Mouse (Mus musculus) testis, postnatal 10 days (tissue): Measurements from ENCODE around the gene Serbp1.
"Not testable (repeated sequence)": the region's sequence is repeated elsewhere in the genome, so short reads cannot be mapped to it uniquely, and the experiment has no call there.

Experiments used
- DNase-seq: peaks from one replicate; pipeline ENCODE4 v3.0.0; 2021; ENCODE audit warnings: low spot score

The Serbp1 gene

GRCm38 (mm10) chr6:67237977-67238376 lies at the start of gene Serbp1:
Serbp1 (plus strand) TSS chr6:67238176.
- DNase-seq, result no peak

- no peak for DNase-seq
Observed at GRCm38 (mm10) chr6:67193591-67193990, 44.4 kb upstream of the Serbp1 start.

- DNase-seq, result no peak
Observed at GRCm38 (mm10) chr6:67194606-67195005, 43.4 kb upstream of the Serbp1 start.

GRCm38 (mm10) chr6:67195148-67195611 lies 42.8 kb upstream of the Serbp1 start:
- no peak for DNase-seq

GRCm38 (mm10) chr6:67196821-67197220 lies 41.2 kb upstream of the Serbp1 start:
- DNase-seq, result no peak

DNA sequence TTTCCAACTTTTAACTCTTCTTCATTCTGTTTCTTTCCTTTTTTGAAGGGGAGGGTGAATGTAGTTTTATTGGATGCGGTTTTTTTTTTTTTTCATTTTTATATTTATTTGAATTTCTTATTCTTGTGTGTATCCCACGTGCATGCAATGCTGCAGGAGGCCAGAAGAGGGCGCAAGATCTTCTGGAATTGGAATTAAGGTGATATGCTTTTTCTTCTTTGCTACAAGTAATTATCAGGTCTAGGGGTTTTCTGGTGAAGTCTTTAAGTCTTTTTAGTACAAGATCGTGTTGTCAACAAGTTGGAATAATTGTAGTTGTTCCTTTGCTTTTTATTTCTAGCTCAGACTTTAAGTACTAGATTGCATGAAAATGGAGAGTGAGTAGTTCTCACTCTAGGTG lies 39.9 kb upstream of the Serbp1 start:
- DNase-seq, result peak; percentile 62

- peak; percentile 51 for DNase-seq
Observed at GRCm38 (mm10) chr6:67200715-67201322, 37.2 kb upstream of the Serbp1 start.

DNA sequence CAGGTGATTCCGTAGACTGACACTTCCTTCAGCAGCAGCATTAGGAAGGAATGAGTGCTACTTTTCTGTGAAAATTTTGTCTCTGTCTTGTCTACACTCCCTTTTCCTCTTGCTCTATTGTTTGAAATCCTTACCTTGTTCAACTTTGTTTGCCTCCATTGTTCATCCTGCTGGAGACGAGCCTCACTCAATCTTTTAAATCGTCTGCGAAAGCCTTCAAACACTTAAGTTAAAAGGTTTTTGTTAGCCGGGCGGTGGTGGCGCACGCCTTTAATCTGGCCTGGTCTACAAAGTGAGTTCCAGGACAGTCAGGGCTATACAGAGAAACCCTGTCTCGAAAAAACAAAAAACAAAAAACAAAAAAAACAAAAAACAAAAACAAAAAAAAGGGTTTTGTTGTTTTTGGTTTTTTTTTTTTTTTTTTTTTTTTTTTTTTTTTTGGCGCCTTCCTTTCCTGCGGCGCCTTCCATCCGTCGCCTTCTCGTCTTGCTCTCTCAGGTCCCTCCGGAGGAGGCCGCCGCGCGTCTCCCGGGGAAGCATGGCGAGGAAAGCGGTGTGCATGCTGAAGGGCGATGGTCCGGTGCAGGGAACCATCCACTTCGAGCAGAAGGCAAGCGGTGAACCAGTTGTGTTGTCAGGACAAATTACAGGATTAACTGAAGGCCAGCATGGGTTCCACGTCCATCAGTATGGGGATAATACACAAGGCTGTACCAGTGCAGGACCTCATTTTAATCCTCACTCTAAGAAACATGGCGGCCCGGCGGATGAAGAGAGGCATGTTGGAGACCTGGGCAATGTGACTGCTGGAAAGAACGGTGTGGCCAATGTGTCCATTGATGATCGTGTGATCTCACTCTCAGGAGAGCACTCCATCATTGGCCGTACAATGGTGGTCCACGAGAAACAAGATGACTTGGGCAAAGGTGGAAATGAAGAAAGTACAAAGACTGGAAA lies 32.6 kb upstream of the Serbp1 start:
- DNase-seq, result no peak

DNA sequence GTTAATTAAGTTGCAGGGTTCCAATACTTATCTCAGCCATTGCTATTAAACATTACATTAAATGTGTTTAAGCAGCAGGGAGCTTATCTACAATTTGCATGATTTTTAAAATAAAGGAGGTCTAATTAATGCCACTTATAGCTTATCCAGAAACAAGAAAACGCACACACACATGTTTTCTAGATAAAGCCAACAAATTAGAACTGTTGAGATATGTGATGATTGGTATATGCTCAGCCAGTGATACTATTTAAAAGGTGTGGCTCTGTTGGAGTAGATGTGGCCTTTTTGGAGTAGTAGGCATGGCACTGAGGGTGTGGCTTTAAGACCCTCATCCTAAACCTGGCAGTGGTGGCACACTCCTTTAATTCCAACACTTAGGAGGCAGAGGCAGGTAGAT lies 25.6 kb upstream of the Serbp1 start:
- no peak for DNase-seq

DNA sequence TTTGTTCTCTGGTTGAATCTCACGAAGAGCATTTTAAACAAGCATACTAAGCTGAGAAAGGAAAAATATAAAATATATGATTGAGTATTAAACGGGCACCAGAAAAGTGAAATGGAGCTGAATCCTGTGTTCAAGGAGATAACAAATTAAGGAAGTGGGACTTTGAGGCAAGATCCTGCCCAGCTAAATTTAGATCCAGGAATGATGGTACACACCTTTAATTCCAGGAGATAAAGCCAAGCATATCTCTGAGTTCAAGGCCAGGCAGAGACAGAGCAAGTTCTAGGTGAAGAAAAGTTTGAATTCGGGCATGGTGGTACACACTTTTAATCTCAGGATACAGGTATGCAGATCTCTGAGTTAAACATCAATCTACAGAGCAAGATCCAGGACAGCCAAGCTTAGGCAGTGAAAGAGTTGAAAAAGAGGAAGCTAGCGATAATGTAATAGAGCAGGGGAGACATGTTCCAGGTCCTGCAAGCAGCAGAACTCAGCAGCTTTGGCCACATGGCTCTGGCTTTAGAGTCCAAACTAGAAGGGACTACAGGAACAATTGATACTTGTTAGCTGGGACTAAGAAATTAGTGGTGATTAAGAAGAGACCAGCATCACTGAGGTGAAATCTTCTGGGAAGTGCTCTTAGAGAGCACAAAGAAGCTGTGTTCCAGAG lies 24.4 kb upstream of the Serbp1 start:
- DNase-seq, result no peak

GRCm38 (mm10) chr6:67217402-67217801 lies 20.6 kb upstream of the Serbp1 start:
- DNase-seq, result no peak

DNA sequence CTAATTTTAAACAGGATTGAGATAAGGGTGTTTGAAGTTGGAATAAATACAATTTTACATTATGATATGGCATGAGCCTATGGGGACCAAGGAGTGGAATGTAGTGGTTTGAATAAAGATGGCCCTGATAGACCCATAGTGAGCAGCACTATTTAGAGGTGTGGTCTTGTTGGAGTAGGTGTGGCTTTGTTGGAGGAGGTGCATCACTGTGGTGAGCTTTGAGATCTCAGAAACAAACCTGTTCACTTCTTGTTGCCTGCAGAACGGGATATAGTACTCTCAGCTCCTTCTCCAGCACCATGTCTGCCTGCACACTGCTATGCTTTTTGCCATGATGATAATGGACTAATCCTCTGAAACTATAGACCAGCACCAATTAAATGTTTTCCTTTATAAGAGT lies 20.1 kb upstream of the Serbp1 start:
- no peak for DNase-seq

DNA sequence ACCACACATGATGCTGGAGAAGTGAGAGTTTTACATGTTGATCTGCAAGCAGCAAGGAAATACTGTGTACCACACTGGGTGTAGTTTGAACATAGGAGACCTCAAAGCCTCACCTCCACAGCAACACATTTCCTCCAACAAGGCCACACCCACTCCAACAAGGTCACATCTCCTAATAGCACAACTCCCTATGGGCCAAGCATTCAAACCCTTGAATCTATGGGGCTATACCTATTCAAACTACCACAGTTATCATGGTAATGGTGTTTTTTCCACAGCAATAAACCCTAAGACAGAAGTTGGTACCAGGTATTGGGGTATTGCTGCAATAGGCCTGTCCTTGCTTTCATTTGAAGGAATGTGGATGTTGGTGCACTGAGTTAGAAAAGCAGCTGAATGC lies 19.4 kb upstream of the Serbp1 start:
- DNase-seq, result no peak

DNA sequence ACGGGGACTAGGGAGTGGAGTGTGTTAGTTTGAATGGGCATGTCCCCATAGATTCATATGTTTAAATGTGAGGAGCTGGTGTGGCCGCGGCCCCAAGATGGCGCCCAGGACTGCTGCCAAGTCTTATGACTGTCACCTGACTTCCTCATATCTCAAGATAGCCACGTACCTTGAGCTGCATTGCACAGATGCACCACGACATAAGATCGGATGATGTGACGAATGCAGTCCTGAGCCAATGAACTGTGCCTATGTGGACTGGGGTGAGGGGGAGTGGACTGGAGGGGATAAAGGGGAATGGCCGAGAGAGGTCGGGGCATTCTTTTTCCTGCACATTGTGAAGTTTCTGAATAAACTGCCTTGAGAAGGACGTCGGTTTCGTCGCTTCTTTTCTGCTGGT lies 18.0 kb upstream of the Serbp1 start:
- not testable (repeated sequence) for DNase-seq

- no peak for DNase-seq
Observed at GRCm38 (mm10) chr6:67220731-67221130, 17.2 kb upstream of the Serbp1 start.

DNA sequence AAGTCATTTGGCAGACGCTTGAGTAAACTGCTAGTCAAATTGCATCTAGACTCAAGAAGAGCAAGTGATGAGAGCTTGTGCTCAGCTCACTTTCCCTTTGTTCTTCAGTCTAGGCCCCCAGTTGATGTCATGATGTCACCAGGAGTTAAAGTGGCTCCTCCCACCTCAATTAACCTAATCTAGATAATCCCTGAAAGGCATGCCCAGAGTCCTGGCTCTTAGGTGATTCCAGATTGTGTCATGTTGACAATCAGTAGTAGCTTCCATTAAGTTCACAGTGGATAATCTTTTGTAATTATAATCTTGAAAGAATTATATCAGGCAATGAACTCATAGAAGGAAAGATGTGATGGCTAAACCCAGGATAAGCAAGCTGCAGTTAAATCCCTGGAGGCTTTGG lies 14.9 kb upstream of the Serbp1 start:
- no peak for DNase-seq

DNA sequence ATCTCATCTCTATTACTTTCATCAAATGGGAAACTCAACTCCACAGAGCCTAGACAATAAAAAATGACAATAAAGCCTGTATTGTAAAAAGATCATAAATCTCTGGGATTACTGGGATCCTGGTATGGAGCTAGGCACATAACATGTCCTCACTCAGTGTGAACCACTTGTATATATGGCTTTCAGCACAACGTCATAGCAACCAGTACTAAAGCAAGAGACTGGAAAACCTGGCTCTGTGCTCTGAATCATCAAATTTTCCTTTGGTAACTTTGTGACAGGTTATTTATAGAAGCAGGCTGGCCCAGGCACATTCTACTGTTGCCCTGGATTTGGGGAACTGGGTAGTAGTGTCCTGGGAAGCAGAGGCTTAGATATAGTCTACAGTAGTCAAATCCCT lies 14.5 kb upstream of the Serbp1 start:
- DNase-seq, result no peak

DNA sequence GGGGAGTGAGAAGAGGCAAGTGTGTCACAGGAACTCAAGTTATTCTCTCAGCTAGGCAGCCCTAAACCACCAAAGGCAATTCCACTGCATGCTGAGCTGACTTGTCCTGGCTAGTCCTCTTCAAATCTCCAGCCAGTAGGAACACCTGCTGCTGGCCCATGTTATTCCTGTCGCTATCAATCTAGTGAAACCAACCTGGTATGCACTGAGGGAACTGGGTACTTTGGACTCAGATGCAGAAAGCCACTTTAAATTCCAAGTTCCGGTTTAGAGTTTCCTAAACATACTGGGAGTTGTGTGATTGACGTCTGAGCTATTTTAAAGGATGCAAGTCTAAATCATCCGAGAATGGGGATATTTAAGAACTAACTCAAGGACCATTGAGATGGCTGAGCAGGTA lies 11.7 kb upstream of the Serbp1 start:
- DNase-seq, result no peak

GRCm38 (mm10) chr6:67228459-67229107 lies 9.4 kb upstream of the Serbp1 start:
- DNase-seq, result no peak

DNA sequence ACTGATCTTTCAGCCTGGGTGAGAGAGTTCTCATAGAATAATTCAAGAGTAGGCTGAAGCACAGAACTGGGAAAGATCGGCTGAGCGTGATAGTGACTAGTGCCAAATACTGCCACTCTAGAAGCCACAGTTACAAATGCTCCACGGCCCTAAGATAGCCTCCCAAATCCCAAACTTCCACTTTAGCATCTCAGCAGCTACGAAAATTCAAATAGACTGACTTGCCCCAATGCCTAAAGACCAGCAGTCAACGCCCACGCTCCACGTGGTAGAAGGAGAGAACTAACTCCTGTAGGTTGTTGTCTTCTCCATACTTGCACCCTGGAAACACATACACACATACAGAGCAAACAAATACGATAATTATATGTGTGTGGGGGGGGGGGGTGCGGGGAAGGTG lies 8.5 kb upstream of the Serbp1 start:
- DNase-seq, result no peak

- no peak for DNase-seq
Observed at GRCm38 (mm10) chr6:67229922-67230518, 8.0 kb upstream of the Serbp1 start.

- no peak for DNase-seq
Observed at GRCm38 (mm10) chr6:67230950-67231349, 7.0 kb upstream of the Serbp1 start.
